Mouse (Mus musculus) spleen, adult 2 months (tissue): ENCODE measurements around the gene Irgq.

Experiments used
- CTCF ChIP-seq: fragments of 200-500 bp; IDR thresholded peaks from 2 replicates; pipeline ENCODE4 v1.5.1; 2011; ENCODE audit warnings: mild to moderate bottlenecking, inconsistent platforms; ENCODE audit not compliant: insufficient read depth, insufficient read length, insufficient replicate concordance; ENCODE audit errors: extremely low read depth
- POLR2A ChIP-seq: fragments of 200-500 bp; IDR thresholded peaks from 2 replicates; pipeline ENCODE4 v1.6.1; 2011; ENCODE audit warnings: low read depth, low read length, inconsistent platforms

- TF ChIP-seq CTCF (no peak), POLR2A (no peak)
Observed at GRCm38 (mm10) chr7:24522805-24523204, 7.7 kb upstream of the Irgq start.
